Mouse (Mus musculus) liver, embryonic 14.5 days (tissue): ENCODE measurements around the gene Baz2a.

Experiments
- CTCF ChIP-seq: IDR thresholded peaks from 2 replicates; pipeline ENCODE4 v1.5.1; 2016; ENCODE audit warnings: antibody characterized with exemption, low read depth, control low read depth
- EP300 ChIP-seq: IDR thresholded peaks from 2 replicates; pipeline ENCODE4 v1.6.1; 2016; ENCODE audit warnings: antibody characterized with exemption, low read depth

GRCm38 (mm10) chr10:128083688-128084087 lies 7.7 kb upstream of the Baz2a start:
- TF ChIP-seq CTCF (0 out of 2 replicates have a peak, but pooled peaks have one; percentile 3), EP300 (no peak)
